Mouse (Mus musculus) layer of hippocampus, postnatal 25 days (tissue): ENCODE data around the gene Mllt3. TPM values are rescaled to one million over a fixed set of nuclear protein-coding genes. Genes with fewer than 3 reads are reported as not detected.

ENCODE experiments used
- DNase-seq, 2 experiments: peaks; one replicate each; pipeline ENCODE4 v3.0.0; 2022; ENCODE audit warnings: mixed read lengths in 2 of 2, low spot score in 1 of 2; ENCODE audit errors: extremely low spot score in 1 of 2
- total RNA-seq, 2 experiments: library from RNA; stranded (reverse); gene quantifications; 2 replicates each; pipeline ENCODE4 v1.2.3; 2021

Mllt3 gene
- total RNA-seq, 2 experiments from 2014 or later, result 41.1 to 49.8 TPM

DNA sequence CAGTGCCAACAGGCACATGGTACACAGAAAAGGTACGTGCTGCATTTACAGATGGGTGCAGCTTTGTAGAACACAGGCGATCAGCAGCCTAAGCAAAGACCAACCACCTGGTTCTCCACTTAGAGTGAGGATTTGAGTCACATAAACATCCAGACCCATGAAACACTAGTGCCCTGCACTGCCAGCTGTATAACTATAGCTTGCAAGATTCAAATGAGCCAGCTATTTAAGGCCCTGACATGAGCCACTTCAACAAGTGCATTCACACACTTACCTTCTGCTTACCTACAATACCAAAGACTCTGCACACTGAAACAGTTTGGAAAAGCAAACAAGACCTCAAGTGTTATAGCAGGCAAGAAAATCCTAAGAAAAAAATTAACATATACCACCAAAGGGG is 78.0 kb downstream of the Mllt3 start:
- DNase-seq, result no peak

DNA sequence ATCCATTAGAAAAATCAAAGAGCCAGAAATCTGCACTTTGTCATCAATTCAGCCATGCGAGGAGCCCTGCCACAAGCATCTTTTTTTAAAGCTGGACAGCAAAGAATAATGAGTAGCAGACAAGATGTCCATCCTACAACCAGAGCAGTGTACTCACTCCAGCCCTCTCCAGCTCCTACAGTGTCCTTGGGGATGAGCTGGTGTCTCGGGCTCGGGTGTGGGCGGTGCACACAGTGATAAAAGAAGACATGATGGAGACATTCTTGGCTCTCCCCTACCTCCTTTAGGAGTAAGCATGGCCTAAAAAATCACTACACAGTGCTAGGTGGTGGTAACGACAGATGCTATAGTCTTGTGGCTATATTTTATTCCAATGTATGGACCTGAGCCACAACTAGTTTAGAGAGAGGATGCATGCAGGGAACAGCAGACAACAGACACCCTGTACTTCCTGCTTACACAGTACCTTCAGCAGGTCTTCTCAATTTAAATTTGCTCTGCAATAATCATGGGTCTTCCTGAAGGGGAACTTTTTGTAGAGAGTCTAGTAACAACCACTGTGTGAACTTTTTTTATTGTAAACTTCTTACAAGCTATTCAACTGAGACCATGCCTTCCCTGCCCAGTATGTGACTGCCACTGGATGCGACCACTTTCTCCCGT is 78.6 kb downstream of the Mllt3 start:
- DNase-seq, result no peak

DNA sequence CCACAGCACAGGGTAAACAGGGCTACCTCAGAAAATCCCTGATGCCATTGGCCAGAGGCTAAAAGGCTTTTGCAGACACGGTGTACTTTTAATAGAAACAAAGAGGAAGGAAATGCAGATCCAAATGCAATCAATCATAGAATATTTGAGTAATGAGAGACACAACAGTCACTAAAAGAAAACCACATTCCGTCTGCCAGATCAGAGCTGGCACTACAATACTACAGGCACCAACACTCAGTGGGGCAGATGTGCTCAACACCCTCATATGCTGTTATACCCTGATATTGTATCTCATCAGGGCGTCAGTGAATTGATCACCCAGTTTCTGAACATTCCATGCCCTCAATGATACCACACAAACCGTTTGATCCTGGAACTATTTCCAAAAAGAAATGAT is 79.4 kb downstream of the Mllt3 start:
- DNase-seq, result no peak

DNA sequence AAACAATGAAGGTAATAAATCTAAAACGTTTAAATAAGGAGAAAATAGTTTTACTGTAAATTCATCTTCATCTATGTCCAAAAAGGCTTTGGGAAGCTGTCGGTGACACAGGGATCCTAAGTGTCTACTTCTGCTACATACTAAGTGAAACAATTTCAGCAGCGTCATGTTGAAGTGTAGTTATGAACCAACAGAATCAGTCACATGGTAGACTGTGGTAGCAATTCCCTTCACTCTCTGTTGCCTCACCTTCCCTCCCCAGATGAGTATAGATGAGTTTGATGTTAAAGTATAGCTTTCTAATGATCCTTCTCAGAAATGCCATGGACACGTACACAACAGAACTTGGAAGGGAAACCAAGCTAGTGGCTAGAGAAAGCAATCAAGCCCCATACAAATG is 79.9 kb downstream of the Mllt3 start:
- no peak for DNase-seq

DNA sequence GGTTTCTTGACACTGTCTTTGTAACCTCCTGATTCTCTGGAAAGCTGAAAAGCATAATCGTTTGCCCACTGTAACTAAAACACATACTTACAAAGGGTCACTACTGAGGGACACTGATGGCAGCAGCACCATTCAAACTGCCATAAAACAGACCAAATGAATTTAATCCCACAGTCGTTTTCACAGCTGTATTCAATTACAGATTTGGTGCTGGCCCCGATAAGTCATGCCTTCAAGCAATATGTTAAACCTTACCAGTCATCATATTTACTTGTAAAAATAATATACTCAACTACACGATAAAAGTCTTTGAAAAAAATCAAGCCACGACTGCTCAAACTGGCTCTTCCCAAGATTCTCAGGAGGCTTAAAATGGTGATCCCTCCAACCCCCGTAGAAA is 83.7 kb downstream of the Mllt3 start:
- DNase-seq, result no peak

DNA sequence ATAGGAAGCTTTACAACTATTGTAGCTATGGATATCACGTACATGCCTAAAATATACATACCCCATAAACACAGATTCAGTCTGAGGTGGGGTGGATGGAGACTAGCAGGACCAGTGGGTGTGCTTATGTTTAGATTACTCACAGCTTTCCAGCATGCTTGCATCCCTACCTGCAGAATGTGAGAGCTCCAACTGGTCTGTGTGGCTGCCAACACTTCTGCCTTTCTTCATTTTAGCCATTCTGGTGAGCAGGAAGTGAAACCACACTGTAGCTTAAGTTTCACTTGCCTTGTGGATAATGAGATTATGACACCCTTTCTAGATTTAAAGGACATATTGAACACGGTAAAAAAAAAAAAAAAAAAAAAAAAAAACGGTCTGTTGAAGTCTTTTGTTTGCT is 88.8 kb downstream of the Mllt3 start:
- DNase-seq, result no peak

DNA sequence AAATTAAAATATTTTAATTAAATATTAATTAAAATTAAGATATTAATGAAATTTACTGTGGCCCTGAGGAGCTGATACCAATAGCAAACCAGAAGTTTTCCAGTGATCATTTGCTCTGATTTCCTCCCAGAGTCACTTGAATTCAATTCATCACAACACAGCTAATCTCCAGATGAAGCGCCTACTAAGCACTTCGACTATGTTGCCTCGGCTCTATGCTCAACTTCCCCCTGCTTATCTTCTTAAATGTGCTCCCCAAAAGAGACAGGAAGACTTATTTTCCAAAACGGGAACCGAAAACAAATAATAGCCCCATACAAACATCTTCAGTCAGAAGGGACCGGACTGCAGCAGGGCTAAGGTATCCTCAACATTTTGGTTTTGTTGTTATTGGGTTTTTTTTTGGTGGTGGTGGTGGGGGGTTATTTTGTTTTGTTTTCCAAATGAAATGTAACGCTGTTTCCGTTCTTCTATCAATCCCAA is 90.2 kb downstream of the Mllt3 start:
- no peak for DNase-seq

DNA sequence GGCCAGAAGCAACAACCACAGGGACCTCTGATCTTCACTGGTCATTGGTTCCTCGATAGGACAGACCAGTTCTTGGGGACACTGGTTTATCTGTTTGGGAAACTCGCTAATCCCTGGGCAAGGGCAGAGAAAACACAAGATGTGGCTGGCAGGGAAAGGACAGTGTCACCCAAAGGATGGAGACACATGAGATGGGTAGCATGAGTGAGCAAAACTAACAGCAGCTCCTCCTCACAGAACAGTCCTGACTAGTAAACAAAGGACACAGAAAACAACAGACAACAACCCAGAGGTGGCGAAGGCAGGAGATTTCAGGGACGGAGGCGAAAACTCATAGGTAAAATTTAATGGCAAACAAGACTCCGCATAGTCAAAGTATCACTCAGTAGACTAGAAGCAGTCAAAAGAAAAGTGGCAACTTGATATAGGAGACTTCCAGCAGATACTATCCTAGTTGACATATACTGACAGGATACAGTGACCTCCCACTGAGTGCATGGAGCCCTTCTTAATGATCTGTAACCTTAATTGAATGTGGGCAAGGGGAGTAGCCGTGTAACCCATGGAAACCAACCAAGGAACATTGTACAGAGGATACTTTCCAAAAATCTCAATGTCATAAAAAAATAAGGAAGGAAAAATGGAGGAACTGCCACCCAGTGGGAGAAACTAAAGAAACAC is 93.5 kb downstream of the Mllt3 start:
- no peak for DNase-seq

DNA sequence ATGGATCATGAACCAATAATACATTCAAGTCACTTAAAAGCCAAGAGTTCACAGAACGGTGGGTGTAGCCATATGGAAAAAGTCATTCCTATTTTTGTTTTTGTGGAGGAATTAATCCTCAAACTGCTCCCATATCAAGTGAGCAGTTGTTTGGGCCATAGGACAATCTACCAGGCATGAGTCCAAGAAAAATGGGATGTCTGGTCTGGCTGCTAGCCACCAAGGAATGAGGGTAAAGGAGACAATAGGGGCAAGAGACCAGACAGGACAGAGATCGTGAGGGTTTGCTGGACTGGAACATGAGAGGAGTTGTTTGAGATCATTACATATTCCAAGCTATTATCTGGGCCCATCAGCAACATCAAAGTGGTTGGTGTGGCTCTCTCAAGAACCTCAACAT is 96.8 kb downstream of the Mllt3 start:
- DNase-seq, result no peak

DNA sequence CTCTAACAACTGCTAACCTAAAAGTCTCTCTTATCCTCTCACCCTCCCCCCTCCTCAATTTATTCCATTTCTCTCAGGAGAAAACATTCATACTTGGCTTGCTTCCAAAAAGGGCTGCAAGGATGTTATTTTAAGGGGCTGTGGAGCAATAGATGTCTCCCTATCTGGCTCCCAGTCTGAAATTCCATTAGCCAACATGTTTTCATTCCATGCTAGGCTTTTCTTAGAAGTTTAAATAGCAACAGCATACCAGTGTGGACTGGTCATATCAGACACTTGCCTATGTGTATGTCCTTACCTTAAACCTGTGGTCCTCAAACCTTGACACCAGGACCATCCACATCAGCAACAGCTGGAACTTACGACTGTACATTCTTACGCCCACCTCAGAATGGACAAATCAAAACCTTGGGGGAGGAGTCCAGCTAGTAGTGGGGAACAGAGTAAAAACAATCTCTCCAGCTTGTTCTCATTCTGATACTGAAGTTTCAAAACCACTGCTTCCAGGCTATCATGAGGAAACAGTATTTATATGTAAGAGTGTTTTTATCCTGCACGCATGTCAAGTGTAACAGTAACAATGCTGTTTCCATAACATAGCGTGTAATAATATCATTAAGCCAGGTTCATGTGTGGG is 99.3 kb downstream of the Mllt3 start:
- DNase-seq, result no peak

DNA sequence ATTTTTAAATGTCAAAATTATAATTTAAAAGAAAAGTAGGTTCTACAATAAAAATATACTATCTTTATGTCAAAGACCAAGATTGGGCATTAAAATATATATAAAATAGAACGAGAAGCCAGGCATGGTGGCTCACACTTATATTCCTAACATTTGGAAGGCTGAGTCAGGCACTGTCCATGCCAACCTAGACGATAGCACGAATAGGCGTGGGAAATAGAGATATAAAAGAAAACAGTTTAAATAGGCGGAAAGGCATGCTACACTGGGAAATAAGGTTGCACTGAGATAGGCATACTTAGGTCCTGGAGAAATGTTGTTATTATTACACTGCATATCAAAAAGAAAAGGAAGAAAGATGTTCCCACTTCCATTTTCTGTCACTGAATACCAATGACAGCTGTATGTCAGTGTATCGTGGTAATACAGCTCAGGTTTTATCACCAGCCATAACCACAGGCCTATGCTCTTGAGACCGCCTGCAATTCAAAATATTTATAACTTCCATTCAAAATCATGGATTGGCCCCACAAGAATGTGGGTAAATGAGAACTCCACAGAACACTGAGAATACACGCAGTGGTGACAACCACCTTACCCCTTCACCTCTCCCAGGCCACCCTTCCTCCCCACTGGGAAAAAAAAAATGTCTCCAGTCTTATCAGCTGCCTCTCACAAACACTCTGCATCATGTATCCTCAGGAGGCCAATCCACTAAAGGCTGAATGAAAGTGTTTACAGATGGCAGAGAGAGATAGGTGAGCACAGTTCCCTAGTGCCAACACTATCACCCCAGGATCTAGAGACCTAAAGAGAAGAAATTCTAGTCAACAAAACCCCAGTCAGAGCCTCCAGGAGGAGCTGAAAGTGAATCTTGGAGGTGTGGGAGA is 102.6 kb downstream of the Mllt3 start:
- no peak for DNase-seq

DNA sequence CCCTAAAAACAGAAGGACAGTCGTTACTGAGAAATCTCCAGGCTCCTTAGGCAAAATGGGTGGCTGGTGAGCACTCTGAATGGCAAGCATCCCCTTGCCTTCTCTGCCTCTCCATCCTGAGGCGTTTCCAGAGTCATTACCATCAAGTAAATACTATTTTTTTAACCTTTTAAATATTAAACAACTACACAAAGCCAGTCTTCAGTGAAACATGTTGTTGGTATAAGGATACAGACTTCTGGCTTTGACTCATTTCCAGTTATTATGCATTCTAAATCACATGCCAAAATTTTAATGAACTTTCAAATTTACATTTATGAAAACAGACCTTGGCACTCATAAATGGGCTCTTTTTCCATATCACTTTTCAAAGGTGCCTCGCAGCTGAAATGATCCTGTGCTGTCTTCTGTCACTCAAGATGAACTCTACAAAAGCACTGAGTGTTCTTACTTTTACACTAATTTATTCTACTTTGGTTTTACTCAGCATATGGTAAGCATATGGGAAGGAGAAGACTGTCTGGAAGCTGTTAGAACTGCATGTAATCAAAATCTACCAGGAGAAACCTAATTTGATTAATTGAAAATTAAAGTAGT is 104.5 kb downstream of the Mllt3 start:
- DNase-seq, result no peak

DNA sequence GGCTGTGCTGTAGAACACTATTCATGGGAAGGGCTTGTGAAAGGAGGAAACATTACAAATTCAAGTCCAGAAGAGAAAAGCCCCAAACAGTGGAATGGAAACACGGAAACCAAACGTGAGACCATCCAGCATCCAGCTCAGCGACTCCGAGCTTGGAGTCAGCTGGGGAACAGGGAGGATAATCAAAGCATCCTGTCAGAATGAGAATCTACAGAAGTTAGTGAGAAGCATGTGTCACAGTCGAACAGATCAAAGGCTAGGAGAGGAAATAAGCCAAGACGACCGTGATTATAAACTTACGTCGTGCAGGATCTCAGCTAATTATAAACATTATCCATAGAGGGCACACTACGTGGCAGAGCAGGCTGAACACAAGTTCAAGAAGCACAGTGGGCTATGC is 105.8 kb downstream of the Mllt3 start:
- DNase-seq, result no peak

DNA sequence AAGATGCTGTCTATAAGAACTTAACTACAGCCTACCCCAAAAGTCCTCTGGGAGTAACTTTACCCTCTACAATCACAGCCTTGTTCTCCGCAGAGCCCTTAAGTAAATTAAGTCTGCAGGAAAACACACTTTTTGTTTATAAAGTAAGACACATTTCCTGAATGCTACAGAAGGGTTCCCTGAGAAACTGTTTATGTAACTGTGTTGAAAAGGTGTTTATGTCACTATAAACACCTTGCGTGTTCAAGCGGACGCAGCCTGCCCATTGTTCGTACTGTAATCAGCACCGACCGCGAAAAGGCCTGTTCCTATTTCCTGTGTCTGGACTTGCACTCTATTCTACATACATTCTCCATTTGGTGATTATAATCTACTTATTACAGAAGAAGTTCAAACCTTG is 112.5 kb downstream of the Mllt3 start:
- DNase-seq, result no peak

DNA sequence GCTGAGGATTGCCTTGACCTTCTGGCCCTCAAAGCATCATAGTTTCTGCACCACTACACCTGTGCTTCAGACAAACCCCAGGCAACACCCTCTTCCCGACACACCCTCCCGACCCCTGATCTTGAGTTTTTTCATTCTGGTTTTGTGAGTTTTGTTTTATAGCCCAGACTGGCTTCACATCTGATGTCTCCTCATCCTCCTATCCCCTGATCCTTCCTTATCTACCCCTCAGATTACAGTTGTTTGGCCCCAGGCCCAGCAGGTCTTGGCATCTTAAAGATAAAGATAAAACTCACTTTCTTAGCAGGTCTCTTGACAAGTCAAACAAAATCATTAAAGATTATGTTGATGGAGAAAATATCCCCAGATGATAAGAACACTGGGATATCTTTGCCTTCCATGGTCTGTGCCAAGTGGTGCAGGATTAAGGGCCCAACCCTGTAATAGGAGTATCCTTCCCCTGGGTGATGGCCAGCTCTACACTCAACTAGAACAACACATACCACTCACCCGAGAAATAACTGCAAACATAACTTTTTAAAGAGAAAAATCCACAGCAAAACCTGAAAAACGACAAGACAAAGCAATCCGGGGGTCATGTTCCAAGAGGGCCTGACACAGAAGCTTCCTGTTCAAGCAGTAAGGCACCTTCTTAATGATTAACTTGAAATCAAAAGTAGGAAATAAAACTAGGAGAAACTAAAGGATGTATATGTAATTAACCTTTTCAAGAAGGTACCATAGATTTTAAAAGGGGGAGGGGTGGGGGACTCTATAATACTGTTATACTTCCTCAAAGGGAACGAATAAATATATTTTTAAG is 121.8 kb downstream of the Mllt3 start:
- no peak for DNase-seq

DNA sequence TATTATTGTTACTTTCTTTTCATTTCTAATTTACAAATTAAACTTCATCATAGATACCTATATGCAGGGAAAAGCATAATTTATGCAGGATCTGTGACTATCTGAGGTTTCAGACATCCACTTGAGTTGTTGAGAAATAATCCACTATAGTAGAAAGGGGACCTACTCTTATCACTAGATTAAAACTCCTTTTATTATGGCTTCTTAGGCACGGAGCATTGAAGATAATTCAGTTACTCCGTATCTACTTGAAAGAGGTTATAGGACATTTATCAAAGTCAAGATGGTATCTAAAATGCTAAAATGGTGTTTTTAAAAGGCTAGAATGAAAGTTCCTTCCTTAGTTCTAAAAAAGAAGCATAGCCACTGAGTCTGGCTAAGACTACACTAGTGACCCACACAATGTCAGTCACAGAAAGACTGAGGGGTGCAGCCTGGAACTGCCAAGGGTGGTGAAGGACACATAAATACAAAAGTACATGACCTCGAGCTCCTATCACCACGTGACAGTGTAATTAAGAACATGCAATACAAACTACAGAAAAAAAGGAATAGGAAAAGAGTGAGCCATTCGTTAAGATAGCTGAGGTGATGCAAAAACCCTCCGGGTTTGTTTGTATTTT is 127.9 kb downstream of the Mllt3 start:
- DNase-seq, result no peak

DNA sequence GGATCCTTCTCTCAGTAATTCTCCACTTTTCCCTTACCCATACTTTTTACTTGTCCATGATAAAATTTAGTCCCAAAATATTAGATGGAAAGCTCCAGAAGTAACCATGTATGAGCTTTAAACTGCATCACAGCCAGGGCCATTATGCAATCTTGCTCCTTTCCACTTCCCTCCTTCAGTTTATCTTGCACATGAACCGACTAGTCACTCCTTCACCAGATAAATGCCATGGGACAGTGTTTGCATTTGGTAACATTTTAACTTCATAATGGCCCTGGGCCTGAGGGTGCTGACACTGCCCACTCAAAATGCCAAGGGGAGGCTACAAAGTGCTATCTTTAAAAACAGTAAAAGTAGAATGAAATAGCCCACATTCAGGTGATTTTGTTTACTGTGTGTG is 128.4 kb downstream of the Mllt3 start:
- no peak for DNase-seq

DNA sequence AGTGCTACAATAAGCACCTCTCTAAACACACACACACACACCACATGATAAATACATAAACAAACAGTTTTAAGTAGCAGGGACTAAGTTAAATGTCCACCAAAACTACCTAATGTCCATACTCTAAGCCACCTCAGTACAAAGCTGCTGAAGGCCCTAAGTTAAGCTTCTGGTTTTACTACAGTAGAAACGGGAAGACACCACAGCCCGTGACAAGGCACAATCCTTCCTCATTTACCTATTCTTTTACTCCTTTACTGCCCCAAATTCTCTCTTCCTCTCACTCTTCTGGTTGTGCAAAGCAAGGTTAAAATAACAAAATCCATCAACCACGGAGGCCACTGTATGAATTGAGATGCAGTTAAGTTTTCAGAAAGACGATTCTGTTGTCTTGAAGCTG is 130.6 kb downstream of the Mllt3 start:
- DNase-seq, result no peak

DNA sequence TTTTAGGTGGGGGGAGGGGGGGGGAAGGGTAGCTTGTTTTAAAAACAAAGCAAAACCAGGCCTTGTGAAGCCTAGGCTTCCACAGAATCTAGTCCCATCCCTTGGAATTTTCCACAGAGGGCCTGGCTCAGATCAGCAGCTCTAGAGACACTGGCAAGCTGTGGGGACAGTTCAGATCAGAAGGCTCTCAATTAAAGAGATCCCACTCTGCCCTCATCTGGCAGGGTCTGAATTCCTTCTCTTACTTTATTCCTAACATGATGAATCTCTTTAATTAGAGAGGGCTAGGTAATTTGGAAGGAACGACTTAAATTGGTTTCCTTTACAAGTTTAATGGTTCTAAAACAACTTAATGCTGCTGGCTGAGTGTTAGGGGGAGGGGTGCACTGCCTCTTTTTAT is 132.0 kb downstream of the Mllt3 start:
- no peak for DNase-seq
